Mouse (Mus musculus) ES-Bruce4 (cell line): Measurements from ENCODE around the gene Tmprss6. TPM values are rescaled to one million over a fixed set of nuclear protein-coding genes. Genes with fewer than 3 reads are reported as not detected.

ENCODE experiments used
- H3K27ac ChIP-seq: 2 replicates; pipeline ENCODE4 v1.5.1; 2012; ENCODE audit warnings: low read length, inconsistent platforms; ENCODE audit not compliant: insufficient read depth
- H3K27me3 ChIP-seq: 2 replicates; pipeline ENCODE4 v1.6.1; 2012; ENCODE audit warnings: mild to moderate bottlenecking, low read length, inconsistent platforms; ENCODE audit not compliant: control insufficient read depth, poor library complexity, insufficient read depth, severe bottlenecking
- H3K36me3 ChIP-seq: 2 replicates; pipeline ENCODE4 v1.6.1; 2012; ENCODE audit warnings: inconsistent platforms, mild to moderate bottlenecking, low read length, moderate library complexity; ENCODE audit not compliant: control insufficient read depth, poor library complexity, insufficient read depth, severe bottlenecking
- H3K4me1 ChIP-seq: one replicate; pipeline ENCODE4 v1.8.1; 2011; ENCODE audit warnings: low read length; ENCODE audit not compliant: control insufficient read depth, insufficient read depth
- H3K4me3 ChIP-seq: 2 replicates; pipeline ENCODE4 v1.5.1; 2011; ENCODE audit warnings: low read depth, mild to moderate bottlenecking, low read length
- H3K9ac ChIP-seq: 2 replicates; pipeline ENCODE4 v1.6.1; 2012; ENCODE audit warnings: low read depth, mild to moderate bottlenecking, inconsistent platforms; ENCODE audit not compliant: poor library complexity, severe bottlenecking
- H3K9me3 ChIP-seq: replicated peaks from 2 replicates; pipeline ENCODE4 v1.6.1; 2012; ENCODE audit warnings: mild to moderate bottlenecking, low read length, inconsistent platforms; ENCODE audit not compliant: control insufficient read depth, poor library complexity, insufficient read depth, severe bottlenecking
- CTCF ChIP-seq: IDR thresholded peaks from one replicate; pipeline ENCODE4 v1.8.1; 2011; ENCODE audit warnings: low read depth, low read length
- EP300 ChIP-seq: IDR thresholded peaks from 2 replicates; pipeline ENCODE4 v1.6.1; 2011; ENCODE audit warnings: low read depth, low read length; ENCODE audit not compliant: insufficient read depth
- POLR2A ChIP-seq: IDR thresholded peaks from one replicate; pipeline ENCODE4 v1.8.1; 2011; ENCODE audit warnings: low read length; ENCODE audit not compliant: insufficient read depth
- polyA plus RNA-seq: library from polyadenylated mRNA; stranded (reverse); fragments of >200 nt; gene quantifications from 2 replicates; pipeline ENCODE4 v1.2.4, GENCODE M21; 2011; ENCODE audit warnings: low read depth; ENCODE audit not compliant: missing spikeins, insufficient read depth, insufficient read length

Gene Tmprss6
- polyA plus RNA-seq, 1 experiment, result 0.70 TPM

- no peak for TF ChIP-seq EP300
- TF ChIP-seq POLR2A, result no peak
- no peak for TF ChIP-seq CTCF
- H3K9ac ChIP-seq, result no peak overlapping the region
- H3K27ac ChIP-seq, result no peak overlapping the region
Observed at GRCm38 (mm10) chr15:78449131-78449530, 19.3 kb downstream of the Tmprss6 start.

DNA sequence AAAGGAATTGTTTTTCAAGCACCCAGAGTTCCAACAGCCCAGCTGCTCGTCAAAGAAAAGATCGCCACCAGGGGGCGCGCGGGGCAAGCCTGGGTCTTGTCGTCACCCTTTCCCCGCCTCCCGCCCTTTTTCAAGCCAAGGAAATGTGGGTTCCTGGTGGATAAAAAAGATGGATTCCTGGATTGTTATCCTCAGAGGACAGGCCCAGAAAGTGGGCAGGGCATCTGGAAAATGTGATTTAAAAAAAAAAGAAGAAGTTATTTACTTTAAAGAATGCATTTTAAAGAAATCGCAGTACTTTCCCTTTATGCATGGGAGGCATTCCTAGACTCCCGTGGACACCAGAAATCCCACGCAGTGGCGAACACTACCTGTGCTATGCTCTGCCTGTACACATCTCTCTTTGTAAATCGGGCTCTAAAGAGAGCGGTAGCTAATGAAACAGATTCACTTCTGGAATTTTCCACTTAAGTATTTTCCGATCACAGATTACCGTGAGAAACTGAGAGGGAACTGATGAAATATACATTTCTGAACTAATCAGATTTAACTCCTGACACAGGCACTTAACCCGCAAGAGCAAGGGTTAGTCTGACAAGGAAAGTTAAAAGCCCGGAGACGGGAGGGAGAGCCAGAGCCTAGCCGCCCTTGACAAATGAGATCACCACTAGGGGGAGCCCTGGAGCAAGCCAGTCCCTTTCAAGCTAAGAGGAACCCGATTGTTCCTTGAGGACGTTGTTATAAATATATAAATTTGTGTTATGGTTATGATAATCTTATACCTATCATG, 20.5 kb downstream of the Tmprss6 start:
- no peak for TF ChIP-seq POLR2A
- peak; percentile 75 for TF ChIP-seq CTCF
- no peak overlapping the region for H3K4me3 ChIP-seq
- H3K36me3 ChIP-seq, result no peaks in the 10 kb centered on the region
- H3K9ac ChIP-seq, result peak overlapping the region; percentile 47
- no peak overlapping the region for H3K27ac ChIP-seq
- H3K27me3 ChIP-seq, result no peaks in the 10 kb centered on the region
- H3K9me3 ChIP-seq, result no peaks in the 10 kb centered on the region
- H3K4me1 ChIP-seq, result peaks cover 6% of the 10 kb centered on the region

More at GRCm38 (mm10) chr15:78449131-78449530, 19.3 kb downstream of the Tmprss6 start:
- no peak overlapping the region for H3K4me3 ChIP-seq
- H3K36me3 ChIP-seq, result no peaks in the 10 kb centered on the region
- H3K4me1 ChIP-seq, result peaks cover 6% of the 10 kb centered on the region
- no peaks in the 10 kb centered on the region for H3K9me3 ChIP-seq
- no peaks in the 10 kb centered on the region for H3K27me3 ChIP-seq

DNA sequence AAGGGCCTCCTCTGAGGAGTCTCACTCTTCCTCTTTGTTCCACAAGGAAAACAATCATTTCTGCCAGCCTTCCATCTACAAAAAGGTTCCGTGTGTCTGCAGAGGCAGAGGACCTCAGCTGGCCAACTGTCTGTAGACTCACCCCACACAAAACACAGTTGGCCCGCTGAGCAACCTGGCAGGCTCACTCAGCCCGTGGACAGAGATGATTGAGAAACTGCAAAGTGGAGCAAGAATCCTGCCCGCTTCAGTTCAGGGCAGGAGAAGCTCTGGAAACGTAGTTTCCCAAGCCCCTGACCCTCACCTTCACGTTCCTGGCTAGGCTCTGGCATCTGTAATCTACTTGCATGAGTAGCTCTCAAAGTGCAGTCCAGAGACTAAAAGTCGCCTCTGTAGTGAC, 21.3 kb downstream of the Tmprss6 start:
- TF ChIP-seq EP300 (no peak), CTCF (no peak), POLR2A (no peak)
- Histone ChIP-seq H3K4me3 (no peak overlapping the region), H3K4me1 (peaks cover 6% of the 10 kb centered on the region), H3K27me3 (no peaks in the 10 kb centered on the region), H3K9me3 (no peaks in the 10 kb centered on the region), H3K36me3 (no peaks in the 10 kb centered on the region), H3K27ac (no peak overlapping the region), H3K9ac (no peak overlapping the region)

GRCm38 (mm10) chr15:78443857-78444256, 24.6 kb downstream of the Tmprss6 start:
- no peak overlapping the region for H3K27ac ChIP-seq
- no peak for TF ChIP-seq CTCF
- no peak for TF ChIP-seq EP300
- TF ChIP-seq POLR2A, result no peak
- H3K36me3 ChIP-seq, result no peaks in the 10 kb centered on the region
- H3K9me3 ChIP-seq, result no peaks in the 10 kb centered on the region
- H3K27me3 ChIP-seq, result no peaks in the 10 kb centered on the region
- H3K4me3 ChIP-seq, result no peak overlapping the region
- peaks cover 2% of the 10 kb centered on the region for H3K4me1 ChIP-seq
- H3K9ac ChIP-seq, result no peak overlapping the region

- TF ChIP-seq CTCF, result no peak
- TF ChIP-seq EP300, result no peak
- no peak for TF ChIP-seq POLR2A
- Histone ChIP-seq H3K4me1 (no peaks in the 10 kb centered on the region), H3K9ac (no peak overlapping the region)
Observed at GRCm38 (mm10) chr15:78442231-78442630, 26.2 kb downstream of the Tmprss6 start.

DNA sequence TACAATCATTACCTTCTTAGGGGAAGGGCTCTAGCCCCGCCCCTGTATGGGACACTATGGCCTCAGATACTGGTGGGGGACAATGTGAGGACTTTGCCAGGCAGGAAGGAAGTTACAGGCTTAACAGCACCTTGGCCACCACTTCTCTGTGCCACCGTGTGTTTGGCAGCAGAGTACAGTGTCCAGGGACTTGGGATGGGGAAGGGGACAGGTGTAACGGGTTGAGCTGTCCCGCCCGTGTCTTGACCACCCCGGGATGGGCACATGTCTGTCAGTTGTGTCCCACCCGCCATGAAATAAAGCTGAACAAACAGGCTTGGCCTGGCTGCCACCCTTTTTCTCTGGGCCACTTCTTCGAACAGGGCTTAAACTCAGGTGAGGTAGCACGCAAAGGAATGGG, 29.5 kb downstream of the Tmprss6 start:
- no peak overlapping the region for H3K4me3 ChIP-seq
- no peak overlapping the region for H3K9ac ChIP-seq
- no peaks in the 10 kb centered on the region for H3K27me3 ChIP-seq
- no peak overlapping the region for H3K27ac ChIP-seq
- H3K36me3 ChIP-seq, result no peaks in the 10 kb centered on the region
- TF ChIP-seq POLR2A (no peak), CTCF (no peak), EP300 (no peak)
- H3K9me3 ChIP-seq, result no peaks in the 10 kb centered on the region
- H3K4me1 ChIP-seq, result no peaks in the 10 kb centered on the region

More at GRCm38 (mm10) chr15:78442231-78442630, 26.2 kb downstream of the Tmprss6 start:
- H3K4me3 ChIP-seq, result no peak overlapping the region
- H3K36me3 ChIP-seq, result no peaks in the 10 kb centered on the region
- H3K27me3 ChIP-seq, result no peaks in the 10 kb centered on the region
- no peak overlapping the region for H3K27ac ChIP-seq
- no peaks in the 10 kb centered on the region for H3K9me3 ChIP-seq
